Mouse (Mus musculus) mouse trophoblast stem cell (cell line): Measurements from ENCODE around the gene Fxr2.
"Not testable (repeated sequence)": the region's sequence is repeated elsewhere in the genome, so short reads cannot be mapped to it uniquely, and the experiment has no call there.

ENCODE experiments used
- in situ Hi-C, 2 experiments: fragments of 300-500 bp; cut with MseI, MboI; formaldehyde crosslinking; loops; 2 replicates in 1 of 2; 3 replicates in 1 of 2; pipeline ENCODE4 v1.15.1; 2025

The Fxr2 gene

DNA sequence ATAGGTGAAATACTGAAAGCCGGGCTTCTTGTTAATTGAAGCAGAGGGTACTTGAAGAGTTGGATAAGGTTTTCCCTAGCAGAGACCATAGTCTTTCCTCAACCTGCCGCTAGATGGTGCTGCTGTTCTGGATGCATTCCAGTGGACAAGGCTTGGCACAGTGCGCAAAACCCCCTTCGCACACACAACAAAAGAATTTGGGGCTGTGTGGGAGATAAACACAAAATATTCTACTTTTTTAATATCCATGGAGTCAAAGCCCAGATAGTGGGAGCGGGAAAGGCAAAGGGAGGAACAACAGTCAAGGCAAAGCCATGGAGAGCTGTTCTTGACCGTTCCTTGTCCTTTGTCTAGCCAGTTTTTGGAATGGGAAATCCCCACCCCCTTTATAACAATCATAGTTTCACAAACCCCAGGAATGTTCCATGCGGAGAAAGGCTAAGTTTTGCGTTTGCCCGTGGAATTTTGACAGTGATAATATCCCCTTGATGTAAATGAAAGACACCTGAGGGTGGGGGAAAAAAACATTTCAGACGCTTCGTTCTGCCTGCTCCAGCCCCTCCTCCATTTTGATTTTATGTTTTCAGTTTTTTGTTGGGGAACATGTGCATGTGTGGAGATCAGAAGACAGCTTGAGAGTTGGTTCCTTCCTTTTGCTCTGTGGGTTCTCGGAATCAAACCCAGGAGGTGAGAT lies 50.2 kb downstream of the Fxr2 start:
- in situ Hi-C loops = loop anchor here in 1 of 2 experiments (5.0 kb wide), 1 partner anchor 34 kb away; no protein-coding TSS in a partner anchor

DNA sequence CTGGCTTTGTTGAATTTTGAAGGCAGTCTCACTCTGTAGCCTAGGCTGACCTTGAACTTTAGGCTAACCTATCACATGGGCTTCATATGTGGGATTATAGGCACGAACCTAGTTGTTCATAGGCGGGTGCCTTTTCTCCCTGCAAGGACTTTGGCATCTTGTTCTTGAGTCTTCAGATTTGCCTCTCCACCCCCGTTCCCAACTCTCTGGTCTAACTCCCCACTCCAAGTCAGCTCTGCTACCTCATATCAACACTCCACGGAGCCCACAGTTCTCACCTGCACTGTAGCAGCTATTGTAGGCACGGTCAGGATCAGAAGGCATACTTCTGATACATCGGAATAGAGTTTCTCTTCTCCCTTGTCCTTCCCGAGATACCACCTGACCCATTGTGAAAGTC lies 50.8 kb downstream of the Fxr2 start:
- in situ Hi-C loops = loop anchor here in 1 of 2 experiments (5.0 kb wide), 1 partner anchor 34 kb away; no protein-coding TSS in a partner anchor

- in situ Hi-C loops = loop anchor here in 1 of 2 experiments (5.0 kb wide), 1 partner anchor 33 kb away; no protein-coding TSS in a partner anchor
These were observed 51.4 kb downstream of the Fxr2 start for GRCm38 (mm10) chr11:69684128-69684745.

- in situ Hi-C loops = loop anchor here in 1 of 2 experiments (5.0 kb wide), 1 partner anchor 32 kb away; no protein-coding TSS in a partner anchor
These were observed 52.1 kb downstream of the Fxr2 start for GRCm38 (mm10) chr11:69684936-69685335.

DNA sequence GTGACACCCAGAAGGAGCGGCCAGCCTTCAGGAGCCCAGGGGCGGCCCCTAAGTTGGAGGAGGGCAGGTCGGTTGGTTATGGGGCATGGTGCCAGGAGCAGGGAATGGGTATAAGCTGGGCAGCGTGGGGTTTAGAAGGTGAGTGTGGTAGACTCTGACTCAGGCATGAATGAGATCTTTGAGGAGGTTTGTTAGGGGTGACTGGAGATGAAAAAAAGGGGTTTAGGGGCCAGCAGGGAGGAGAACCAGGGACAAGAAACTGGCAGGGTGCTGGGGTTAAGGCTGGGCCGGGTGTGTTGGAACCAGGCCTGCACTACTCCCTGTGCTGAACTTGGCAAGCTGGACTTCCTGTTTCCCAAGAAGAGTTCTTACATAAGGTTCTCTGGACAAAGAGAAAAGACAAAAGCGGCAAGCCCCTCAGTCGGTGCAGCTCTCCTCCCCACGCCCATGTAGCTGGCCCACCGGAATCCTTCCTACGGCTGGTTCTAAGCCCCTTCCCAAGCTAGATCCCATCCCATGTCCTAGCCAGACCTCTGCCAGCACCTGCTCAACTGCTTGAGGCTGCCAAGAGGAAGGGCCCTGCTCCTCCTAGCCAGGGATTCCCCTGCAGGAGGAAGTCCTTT lies 52.8 kb downstream of the Fxr2 start, which contains the start of gene Tnfsf13:
Gene Tnfsf13, minus strand, starts transcription at position 259 of the 623 bp plus-strand sequence.
- in situ Hi-C loops = no loop called here

DNA sequence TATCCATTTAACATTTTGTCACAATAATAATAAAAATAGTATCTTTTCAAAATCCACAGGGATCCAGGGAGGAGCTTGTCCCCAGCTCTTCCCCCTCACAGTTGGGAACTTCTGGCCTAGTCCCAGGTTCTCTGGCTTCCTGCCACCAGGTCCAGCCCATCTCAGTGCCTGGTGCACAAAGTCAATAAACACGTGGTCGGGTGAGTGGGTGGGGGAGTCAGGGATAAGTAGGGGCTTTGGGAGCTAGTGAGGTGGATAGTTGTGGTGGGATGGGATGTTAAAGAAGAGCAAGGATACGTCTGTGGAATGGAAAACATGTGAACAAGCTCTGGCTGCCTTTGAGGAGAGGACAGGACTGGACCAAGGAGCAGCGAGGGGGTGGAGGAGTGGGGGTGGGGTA lies 53.6 kb downstream of the Fxr2 start:
- in situ Hi-C loops = no loop called here

- in situ Hi-C loops = no loop called here
These were observed 54.3 kb downstream of the Fxr2 start for GRCm38 (mm10) chr11:69687061-69687460.

- in situ Hi-C loops = no loop called here
These were observed 57.1 kb downstream of the Fxr2 start for GRCm38 (mm10) chr11:69689891-69690290.

- in situ Hi-C loops = no loop called here
These were observed 59.5 kb downstream of the Fxr2 start for GRCm38 (mm10) chr11:69692196-69692811.

DNA sequence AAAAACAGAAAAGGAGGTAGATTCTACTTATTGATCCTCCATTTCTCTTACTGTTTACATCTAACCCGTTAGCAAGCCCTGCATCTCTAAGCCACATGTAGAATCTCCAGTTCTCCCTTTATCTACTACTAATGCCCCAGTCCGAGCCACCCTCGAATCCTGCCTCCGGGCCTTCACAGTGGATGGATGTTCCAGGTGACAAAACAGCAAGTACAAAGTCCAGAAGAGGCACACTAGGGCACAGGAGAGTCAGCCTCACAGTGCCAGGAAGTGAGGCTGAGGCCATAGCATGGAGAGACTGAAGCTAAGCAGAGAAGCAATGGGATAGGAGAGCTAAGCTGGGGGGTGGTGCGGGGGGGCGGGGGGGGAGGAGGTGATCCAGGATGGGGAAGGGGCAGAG lies 60.1 kb downstream of the Fxr2 start:
- in situ Hi-C loops = no loop called here

DNA sequence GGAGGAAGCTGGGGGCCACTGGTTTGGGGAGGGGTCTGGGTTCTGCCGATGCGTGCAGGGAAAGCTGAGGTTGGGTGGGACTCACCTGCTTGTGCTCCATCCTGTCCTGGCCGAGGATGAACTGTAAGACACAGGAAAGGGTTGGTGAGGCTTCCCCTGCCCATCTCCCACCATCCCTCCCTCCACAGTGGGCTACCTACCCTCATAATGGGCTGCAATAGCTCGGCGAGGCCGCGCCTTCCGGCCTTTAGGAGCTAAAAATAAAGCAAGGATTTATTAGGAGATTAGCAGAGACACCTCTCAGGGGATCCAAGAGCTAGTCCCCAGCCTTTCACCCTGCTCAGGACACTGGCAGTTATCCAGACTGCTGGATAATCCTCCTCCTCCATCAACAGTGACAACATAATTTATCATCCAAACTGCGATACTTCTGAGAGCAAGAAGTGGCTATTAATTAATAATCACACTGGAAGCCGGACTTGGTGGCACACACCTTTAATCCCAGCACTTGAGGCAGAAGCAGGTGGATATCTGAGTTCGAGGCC lies 60.7 kb downstream of the Fxr2 start:
- in situ Hi-C loops = no loop called here

- in situ Hi-C loops = no loop called here
These were observed 62.2 kb downstream of the Fxr2 start for GRCm38 (mm10) chr11:69695046-69695360.

GRCm38 (mm10) chr11:69695361-69696181 lies 62.8 kb downstream of the Fxr2 start, which contains the start of the genes Tnfsf12 and Tnfsfm13:
Gene Tnfsf12 (minus strand): TSS chr11:69695849.
Gene Tnfsfm13 (minus strand): TSS chr11:69696098.
- in situ Hi-C loops = no loop called here

- in situ Hi-C loops = no loop called here
These were observed 64.6 kb downstream of the Fxr2 start for GRCm38 (mm10) chr11:69697396-69697795.

DNA sequence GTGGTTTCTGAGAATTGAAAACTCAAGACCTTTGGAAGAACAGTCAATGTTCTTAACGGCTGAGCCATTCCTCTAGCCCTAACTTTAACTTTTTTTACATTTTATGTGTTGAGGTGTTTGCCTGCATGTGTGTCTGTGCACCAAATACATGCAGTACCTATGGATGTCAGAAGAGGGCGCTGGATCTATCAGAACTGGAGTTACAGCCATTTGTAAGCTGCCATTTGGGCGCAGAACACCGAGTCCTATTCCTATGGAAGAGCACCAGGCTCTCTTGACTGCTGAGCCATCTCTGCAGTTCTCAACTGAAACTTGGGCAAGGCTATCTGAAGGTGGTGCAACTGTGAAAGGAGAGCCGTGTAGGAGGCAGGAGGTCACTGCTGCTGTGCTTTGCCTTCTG lies 65.8 kb downstream of the Fxr2 start:
- in situ Hi-C loops = no loop called here

- in situ Hi-C loops = no loop called here
These were observed 66.8 kb downstream of the Fxr2 start for GRCm38 (mm10) chr11:69699595-69699994.

- in situ Hi-C loops = not testable (repeated sequence)
These were observed 70.1 kb downstream of the Fxr2 start for GRCm38 (mm10) chr11:69702886-69703285.
